Comparison of ENCODE assay signal across 10 mouse cellular contexts in the genomic region with DNA sequence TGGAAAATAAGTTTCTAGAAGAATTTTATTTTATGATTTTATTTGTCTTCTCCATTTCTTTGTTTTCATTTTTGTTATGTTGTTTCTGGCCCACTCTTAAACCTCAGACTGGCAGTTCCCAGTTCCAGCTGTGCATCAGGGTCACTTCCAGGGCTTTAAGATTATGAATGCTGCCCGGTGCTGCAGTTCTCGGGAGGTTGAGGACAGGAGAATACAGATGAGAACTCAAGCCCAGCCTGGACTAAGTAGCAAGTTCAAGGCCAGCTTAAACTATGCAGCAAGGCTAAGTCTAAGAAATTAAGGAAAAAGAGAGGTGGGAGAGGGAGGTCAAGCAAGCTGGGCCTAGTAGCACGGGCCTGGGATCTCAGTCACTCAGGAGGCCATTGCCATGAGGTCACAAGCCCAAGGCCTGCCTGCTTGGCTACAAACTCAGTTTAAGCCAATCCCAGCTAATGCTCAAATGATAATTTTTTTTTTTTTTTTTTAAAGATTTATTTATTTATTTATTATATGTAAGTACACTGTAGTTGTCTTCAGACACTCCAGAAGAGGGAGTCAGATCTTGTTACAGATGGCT. TPM values are rescaled to one million over a fixed set of nuclear protein-coding genes. Genes with fewer than 3 reads are reported as not detected.
DNase-seq lines count a peak whose midpoint lies in the region; ATAC-seq and TF ChIP-seq lines count a peak whose summit lies in the region.
"Had no signal": no experiment of that assay in that cellular context is flagged by ENCODE, and none has a peak within 500 bp of the region (broad histone marks: within the 10 kb centered on the region; RNA-seq: fewer than 3 reads in every experiment).

No protein-coding gene starts in this region.

- DNase-seq in heart, adult 9 months (ENCODE audit: low spot score in 2 of 2) = no peak
- no peak for DNase-seq in spleen, adult 2 months (ENCODE audit: low read depth in 1 of 2, low spot score in 2 of 2)
- DNase-seq in spleen, postnatal 14 days (ENCODE audit: low spot score in 2 of 2) = no peak
- DNase-seq in right cerebral cortex, postnatal 25 days = no peak
- no peak for DNase-seq in thymus, postnatal 14 days
- DNase-seq: cerebellum, postnatal 25 days; right cerebral cortex, postnatal 4 days had no signal

- no peak for TF ChIP-seq CTCF in spleen, adult 2 months (IDR thresholded peaks at IDR 0.05; ENCODE audit: extremely low read depth, insufficient read depth, insufficient read length, insufficient replicate concordance)

- peaks cover 16 to 58% of the 10 kb centered on the region in 2 experiments for H3K4me1 ChIP-seq in heart, embryonic 14.5 days (ENCODE audit: control insufficient read depth in 2 of 2, insufficient read depth in 2 of 2, low read length in 2 of 2)
- peaks cover 6% of the 10 kb centered on the region; the same call in 1 of the 2 replicates for H3K4me1 ChIP-seq in spleen, adult 2 months (ENCODE audit: control insufficient read depth, insufficient read depth, insufficient read length)
- H3K4me1 ChIP-seq in brown adipose tissue, adult 24 weeks (ENCODE audit: control insufficient read depth, insufficient read depth, insufficient read length, low read length) = peaks cover 25% of the 10 kb centered on the region

- peak overlapping the region; percentile 40 for H3K4me2 ChIP-seq in heart, embryonic 14.5 days (ENCODE audit: low read length)

- 27% methylated on average over 3 of the region's 3 CpGs for WGBS in heart, embryonic 14.5 days
- WGBS in spleen, adult 2 months = 82% methylated on average over 3 of the region's 3 CpGs

- no peaks in the 10 kb centered on the region for H3K27me3 ChIP-seq in heart, embryonic 14.5 days (ENCODE audit: control insufficient read depth, insufficient read depth, low read length)
- H3K27me3 ChIP-seq in spleen, adult 2 months (ENCODE audit: control insufficient read depth, insufficient read depth, low read length) = no peaks in the 10 kb centered on the region

- no peaks in the 10 kb centered on the region for H3K9me3 ChIP-seq in heart, embryonic 14.5 days (ENCODE audit: control insufficient read depth, low read length)

- peak overlapping the region; percentile 50 to 59; a peak in 2 of 4 replicates for H3K27ac ChIP-seq in heart, embryonic 14.5 days (replicated peaks in 1 of 2; ENCODE audit: control insufficient read depth in 1 of 2, insufficient read depth in 1 of 2, low read depth in 2 of 2, low read length in 2 of 2)
- peak overlapping the region; percentile 58; the same call in 1 of the 2 replicates for H3K27ac ChIP-seq in spleen, adult 2 months (ENCODE audit: insufficient read depth, low read length)
- H3K27ac ChIP-seq in brown adipose tissue, adult 24 weeks (replicated peaks; ENCODE audit: low read depth, low read length) = peak overlapping the region; percentile 27

- peak overlapping the region; percentile 45; the same call in 1 of the 2 replicates for H3K9ac ChIP-seq in heart, embryonic 14.5 days (ENCODE audit: low read length)

- H3K4me3 ChIP-seq in heart, embryonic 14.5 days (ENCODE audit: control insufficient read depth in 1 of 2, insufficient read depth in 1 of 2, low read depth in 1 of 2, low read length in 2 of 2) = peak overlapping the region in 1 of 2 experiments; percentile 0; a peak in 1 of 4 replicates
- H3K4me3 ChIP-seq in spleen, adult 2 months (ENCODE audit: extremely low read depth, insufficient read depth, insufficient read length) = no peak overlapping the region
- no peak overlapping the region for H3K4me3 ChIP-seq in brown adipose tissue, adult 24 weeks (ENCODE audit: insufficient read depth, low read depth, low read length)

- ATAC-seq in heart, embryonic 14.5 days (ENCODE audit: insufficient number of reproducible peaks, insufficient read depth, low FRiP score, low read depth) = no peak
- ATAC-seq in megakaryocyte progenitor cell, adult 5-6 weeks (replicated peaks; ENCODE audit: poor library complexity) = peak; percentile 13; the same call in 1 of the 2 replicates

- peaks cover 36% of the 10 kb centered on the region for H3K36me3 ChIP-seq in heart, embryonic 14.5 days (ENCODE audit: control insufficient read depth, insufficient read depth, low read length)
- H3K36me3 ChIP-seq in spleen, adult 2 months (ENCODE audit: control insufficient read depth, insufficient read depth, low read length) = peaks cover 5% of the 10 kb centered on the region; the same call in 1 of the 2 replicates

- no peak for TF ChIP-seq POLR2A in spleen, adult 2 months (IDR thresholded peaks at IDR 0.05; ENCODE audit: low read depth, low read length)

RNA-seq across cellular contexts. Expression of a gene that starts 5.1 kb away (rescaled TPM):
- polyA plus RNA-seq in heart, embryonic 14.5 days (2014; fragmentation: Nextera tagmentation; extraction: Ambion mirVana) = 77.1 and 83.9 TPM in 2 replicates
- polyA plus RNA-seq in spleen, adult 2 months (2012; rRNA removed) = 124 and 125 TPM in 2 replicates
- 122 and 124 TPM in 2 replicates for polyA plus RNA-seq in brown adipose tissue, adult 24 weeks (2012; ENCODE audit: insufficient read depth, insufficient read length, missing spikeins)
- 45.3 and 56.3 TPM in 2 replicates for total RNA-seq in megakaryocyte progenitor cell, adult 5-6 weeks (2015)
- 45.1 and 58.7 TPM in 2 replicates for total RNA-seq in megakaryocyte progenitor cell, adult 5-6 weeks (2017)

RNA-seq across cellular contexts. Expression of a gene that starts 11.9 kb away (rescaled TPM):
- 75.1 and 82.1 TPM in 2 replicates for polyA plus RNA-seq in heart, embryonic 14.5 days (2014; fragmentation: Nextera tagmentation; extraction: Ambion mirVana)
- polyA plus RNA-seq in spleen, adult 2 months (2012; rRNA removed) = 6.3 and 6.6 TPM in 2 replicates
- polyA plus RNA-seq in brown adipose tissue, adult 24 weeks (2012; ENCODE audit: insufficient read depth, insufficient read length, missing spikeins) = 95.7 and 103 TPM in 2 replicates
- 17.0 and 20.4 TPM in 2 replicates for total RNA-seq in megakaryocyte progenitor cell, adult 5-6 weeks (2015)
- total RNA-seq in megakaryocyte progenitor cell, adult 5-6 weeks (2017) = 39.8 and 46.3 TPM in 2 replicates

RNA-seq across cellular contexts. Expression of a gene that starts 31.9 kb away (rescaled TPM):
- polyA plus RNA-seq in heart, embryonic 14.5 days (2014; fragmentation: Nextera tagmentation; extraction: Ambion mirVana) = 62.8 and 66.7 TPM in 2 replicates
- polyA plus RNA-seq in spleen, adult 2 months (2012; rRNA removed) = 55.6 and 85.5 TPM in 2 replicates
- polyA plus RNA-seq in brown adipose tissue, adult 24 weeks (2012; ENCODE audit: insufficient read depth, insufficient read length, missing spikeins) = 187 and 188 TPM in 2 replicates
- 67.7 and 81.9 TPM in 2 replicates for total RNA-seq in megakaryocyte progenitor cell, adult 5-6 weeks (2015)
- 76.4 and 82.8 TPM in 2 replicates for total RNA-seq in megakaryocyte progenitor cell, adult 5-6 weeks (2017)

RNA-seq across cellular contexts. Expression of a gene that starts 33.2 kb away (rescaled TPM):
- 1,218 and 1,301 TPM in 2 replicates for polyA plus RNA-seq in heart, embryonic 14.5 days (2014; fragmentation: Nextera tagmentation; extraction: Ambion mirVana)
- polyA plus RNA-seq in spleen, adult 2 months (2012; rRNA removed) = 135 and 214 TPM in 2 replicates
- 93.6 and 365 TPM in 2 replicates for polyA plus RNA-seq in brown adipose tissue, adult 24 weeks (2012; ENCODE audit: insufficient read depth, insufficient read length, missing spikeins)
- total RNA-seq in megakaryocyte progenitor cell, adult 5-6 weeks (2015) = 690 and 788 TPM in 2 replicates
- total RNA-seq in megakaryocyte progenitor cell, adult 5-6 weeks (2017) = 334 and 365 TPM in 2 replicates

RNA-seq across cellular contexts. Expression of a gene that starts 59.4 kb away (rescaled TPM):
- 95.0 and 104 TPM in 2 replicates for polyA plus RNA-seq in heart, embryonic 14.5 days (2014; fragmentation: Nextera tagmentation; extraction: Ambion mirVana)
- 57.8 and 102 TPM in 2 replicates for polyA plus RNA-seq in spleen, adult 2 months (2012; rRNA removed)
- polyA plus RNA-seq in brown adipose tissue, adult 24 weeks (2012; ENCODE audit: insufficient read depth, insufficient read length, missing spikeins) = 40.6 and 50.7 TPM in 2 replicates
- total RNA-seq in megakaryocyte progenitor cell, adult 5-6 weeks (2015) = 76.3 and 79.7 TPM in 2 replicates
- total RNA-seq in megakaryocyte progenitor cell, adult 5-6 weeks (2017) = 96.3 and 102 TPM in 2 replicates

Comparison
In these comparisons a context has a peak if more than half of its experiments do, and no peak if none do; other contexts are left out.
1. RNA of a gene that starts 11.9 kb away (polyA plus RNA-seq): 95.7 to 103 TPM in brown adipose tissue, adult 24 weeks and 75.1 to 82.1 TPM in heart, embryonic 14.5 days; 6.3 to 6.6 TPM in spleen, adult 2 months; every median in the first group is over 10 times any median in the second.
2. Peak in every context shown above with its lines, with median percentiles within 50 percentile points of each other: H3K27ac ChIP-seq.